Mouse (Mus musculus) midbrain, embryonic 16.5 days (tissue): ENCODE measurements around the gene Osbpl9. TPM values are rescaled to one million over a fixed set of nuclear protein-coding genes. Genes with fewer than 3 reads are reported as not detected.

ENCODE experiments used
- ATAC-seq: fragments of 200-750 bp; cut with Nextera tagmentation; 2 replicates; pipeline ENCODE4 v1.8.0; 2017; ENCODE audit warnings: moderate TSS enrichment
- H3K27ac ChIP-seq: fragments of 300-500 bp; sonication (generic); 2 replicates; pipeline ENCODE4 v1.5.1; 2014; ENCODE audit warnings: mild to moderate bottlenecking, low read length, mixed read lengths
- H3K27me3 ChIP-seq: fragments of 300-500 bp; sonication (generic); 2 replicates; pipeline ENCODE4 v1.6.1; 2014; ENCODE audit warnings: low read depth, low read length, mixed read lengths; ENCODE audit not compliant: control insufficient read depth, insufficient read depth
- H3K36me3 ChIP-seq: fragments of 300-500 bp; sonication (generic); 2 replicates; pipeline ENCODE4 v1.6.1; 2014; ENCODE audit warnings: mild to moderate bottlenecking, low read length, moderate library complexity, mixed read lengths; ENCODE audit not compliant: control insufficient read depth, insufficient read depth
- H3K4me1 ChIP-seq: fragments of 300-500 bp; sonication (generic); 2 replicates; pipeline ENCODE4 v1.6.1; 2014; ENCODE audit warnings: mild to moderate bottlenecking, low read length, mixed read lengths; ENCODE audit not compliant: control insufficient read depth, insufficient read depth
- H3K4me2 ChIP-seq: fragments of 300-500 bp; sonication (generic); 2 replicates; pipeline ENCODE4 v1.6.1; 2014; ENCODE audit warnings: mild to moderate bottlenecking, low read length, mixed read lengths
- H3K4me3 ChIP-seq: fragments of 300-500 bp; sonication (generic); 2 replicates; pipeline ENCODE4 v1.5.1; 2014; ENCODE audit warnings: low read depth, mild to moderate bottlenecking, low read length, moderate library complexity, mixed read lengths
- H3K9ac ChIP-seq: fragments of 300-500 bp; sonication (generic); 2 replicates; pipeline ENCODE4 v1.6.1; 2014; ENCODE audit warnings: low read depth, low read length, mixed read lengths
- H3K9me3 ChIP-seq: fragments of 300-500 bp; sonication (generic); replicated peaks from 2 replicates; pipeline ENCODE4 v1.6.1; 2014; ENCODE audit warnings: mild to moderate bottlenecking, low read length, mixed read lengths; ENCODE audit not compliant: control insufficient read depth, poor library complexity, severe bottlenecking
- WGBS: fragments of 180-500 bp; shearing (Covaris S2); extraction: QIAGEN DNeasy Blood & Tissue Kit; methylation state at CpG from one replicate; pipeline ENCODE4 v1.1.7; 2014; 5-methylcytosine and 5-hydroxymethylcytosine counted together
- polyA plus RNA-seq: library from polyadenylated mRNA; unstranded; fragments of >200 nt; fragmentation: Nextera tagmentation; extraction: Ambion mirVana; gene quantifications from 2 replicates; pipeline ENCODE4 v1.2.1, GENCODE M21; 2015

Osbpl9 gene
- polyA plus RNA-seq, 1 experiment from 2014 or later = 73.2 TPM

- H3K27ac ChIP-seq = peak overlapping the region; percentile 6; the same call in 1 of the 2 replicates
- WGBS = 59% methylated on average over 10 of the region's 10 CpGs
Measured at GRCm38 (mm10) chr4:109191598-109191997, 10.5 kb downstream of the Osbpl9 start.

GRCm38 (mm10) chr4:109185616-109186405 is 16.3 kb downstream of the Osbpl9 start:
- Histone ChIP-seq H3K27ac (peak overlapping the region; percentile 68; the same call in 1 of the 2 replicates), H3K27me3 (no peaks in the 10 kb centered on the region), H3K9ac (no peak overlapping the region), H3K4me1 (peaks cover 9% of the 10 kb centered on the region), H3K4me2 (no peak overlapping the region), H3K36me3 (no peaks in the 10 kb centered on the region), H3K9me3 (no peaks in the 10 kb centered on the region), H3K4me3 (no peak overlapping the region)
- 75% methylated on average over 8 of the region's 8 CpGs for WGBS
- no peak for ATAC-seq

More at GRCm38 (mm10) chr4:109191598-109191997, 10.5 kb downstream of the Osbpl9 start:
- Histone ChIP-seq H3K36me3 (no peaks in the 10 kb centered on the region), H3K27me3 (no peaks in the 10 kb centered on the region), H3K4me1 (peaks cover 3% of the 10 kb centered on the region; the same call in 1 of the 2 replicates), H3K4me3 (no peak overlapping the region), H3K4me2 (no peak overlapping the region), H3K9me3 (no peaks in the 10 kb centered on the region), H3K9ac (no peak overlapping the region)
- ATAC-seq = peak; percentile 9; the same call in 1 of the 2 replicates

- ATAC-seq = no peak
Measured at GRCm38 (mm10) chr4:109175677-109176076, 26.4 kb downstream of the Osbpl9 start.

GRCm38 (mm10) chr4:109173775-109174440 is 28.2 kb downstream of the Osbpl9 start:
- peak; percentile 80 for ATAC-seq
- H3K36me3 ChIP-seq = no peaks in the 10 kb centered on the region
- H3K9ac ChIP-seq = 0 out of 2 replicates have a peak overlapping the region, but pooled peaks have one; percentile 38
- no peaks in the 10 kb centered on the region for H3K27me3 ChIP-seq
- no peaks in the 10 kb centered on the region for H3K9me3 ChIP-seq
- H3K4me3 ChIP-seq = no peak overlapping the region
- H3K27ac ChIP-seq = peak overlapping the region; percentile 77
- peak overlapping the region; percentile 27; the same call in 1 of the 2 replicates for H3K4me2 ChIP-seq
- WGBS = 27% methylated on average over 7 of the region's 7 CpGs
- peaks cover 10% of the 10 kb centered on the region for H3K4me1 ChIP-seq

More at GRCm38 (mm10) chr4:109175677-109176076, 26.4 kb downstream of the Osbpl9 start:
- H3K4me1 ChIP-seq = peaks cover 10% of the 10 kb centered on the region
- no peak overlapping the region for H3K27ac ChIP-seq
- no peak overlapping the region for H3K4me2 ChIP-seq
- no peak overlapping the region for H3K9ac ChIP-seq
- H3K36me3 ChIP-seq = no peaks in the 10 kb centered on the region
- no peaks in the 10 kb centered on the region for H3K27me3 ChIP-seq
- H3K4me3 ChIP-seq = no peak overlapping the region
- no peaks in the 10 kb centered on the region for H3K9me3 ChIP-seq

GRCm38 (mm10) chr4:109173369-109173768 is 28.7 kb downstream of the Osbpl9 start:
- ATAC-seq = no peak
- peaks cover 10% of the 10 kb centered on the region for H3K4me1 ChIP-seq
- H3K4me2 ChIP-seq = peak overlapping the region; percentile 27; the same call in 1 of the 2 replicates
- no peaks in the 10 kb centered on the region for H3K27me3 ChIP-seq
- no peak overlapping the region for H3K9ac ChIP-seq
- WGBS = 44% methylated on average over 4 of the region's 4 CpGs
- no peak overlapping the region for H3K4me3 ChIP-seq
- H3K9me3 ChIP-seq = no peaks in the 10 kb centered on the region
- H3K36me3 ChIP-seq = no peaks in the 10 kb centered on the region
- H3K27ac ChIP-seq = peak overlapping the region; percentile 77

GRCm38 (mm10) chr4:109165521-109166173 is 36.4 kb downstream of the Osbpl9 start:
- Histone ChIP-seq H3K4me3 (no peak overlapping the region), H3K27ac (no peak overlapping the region), H3K9ac (no peak overlapping the region), H3K27me3 (no peaks in the 10 kb centered on the region), H3K4me1 (no peaks in the 10 kb centered on the region), H3K36me3 (no peaks in the 10 kb centered on the region), H3K9me3 (no peaks in the 10 kb centered on the region), H3K4me2 (no peak overlapping the region)
- ATAC-seq = 0 out of 2 replicates have a peak, but pooled peaks have one; percentile 44
- WGBS = 38% methylated on average over 12 of the region's 12 CpGs

GRCm38 (mm10) chr4:109156481-109157261 is 45.4 kb downstream of the Osbpl9 start:
- Histone ChIP-seq H3K36me3 (0 out of 2 replicates have a peak, but pooled peaks cover 2% of the 10 kb centered on the region), H3K27ac (peak overlapping the region; percentile 85), H3K27me3 (no peaks in the 10 kb centered on the region), H3K4me1 (peaks cover 29% of the 10 kb centered on the region), H3K9ac (peak overlapping the region; percentile 68), H3K4me3 (peak overlapping the region; percentile 34), H3K4me2 (peak overlapping the region; percentile 67), H3K9me3 (no peaks in the 10 kb centered on the region)
- 24% methylated on average over 24 of the region's 24 CpGs for WGBS
- ATAC-seq = peak; percentile 89

GRCm38 (mm10) chr4:109156073-109156472 is 46.0 kb downstream of the Osbpl9 start:
- Histone ChIP-seq H3K4me1 (peaks cover 29% of the 10 kb centered on the region), H3K27me3 (no peaks in the 10 kb centered on the region), H3K36me3 (0 out of 2 replicates have a peak, but pooled peaks cover 2% of the 10 kb centered on the region), H3K9me3 (no peaks in the 10 kb centered on the region), H3K9ac (peak overlapping the region; percentile 68), H3K4me2 (peak overlapping the region; percentile 67), H3K4me3 (peak overlapping the region; percentile 34), H3K27ac (peak overlapping the region; percentile 85)
- 41% methylated on average over 6 of the region's 6 CpGs for WGBS
- peak; percentile 38 for ATAC-seq
